Mouse (Mus musculus): ENCODE data around the gene Myrfl. TPM values are rescaled to one million over a fixed set of nuclear protein-coding genes. Genes with fewer than 3 reads are reported as not detected.

The Myrfl gene
- total RNA-seq (2015; ENCODE audit: low replicate concordance) (not detected in 2 replicates), total RNA-seq (2017; ENCODE audit: low replicate concordance) (not detected in 2 replicates)

DNA sequence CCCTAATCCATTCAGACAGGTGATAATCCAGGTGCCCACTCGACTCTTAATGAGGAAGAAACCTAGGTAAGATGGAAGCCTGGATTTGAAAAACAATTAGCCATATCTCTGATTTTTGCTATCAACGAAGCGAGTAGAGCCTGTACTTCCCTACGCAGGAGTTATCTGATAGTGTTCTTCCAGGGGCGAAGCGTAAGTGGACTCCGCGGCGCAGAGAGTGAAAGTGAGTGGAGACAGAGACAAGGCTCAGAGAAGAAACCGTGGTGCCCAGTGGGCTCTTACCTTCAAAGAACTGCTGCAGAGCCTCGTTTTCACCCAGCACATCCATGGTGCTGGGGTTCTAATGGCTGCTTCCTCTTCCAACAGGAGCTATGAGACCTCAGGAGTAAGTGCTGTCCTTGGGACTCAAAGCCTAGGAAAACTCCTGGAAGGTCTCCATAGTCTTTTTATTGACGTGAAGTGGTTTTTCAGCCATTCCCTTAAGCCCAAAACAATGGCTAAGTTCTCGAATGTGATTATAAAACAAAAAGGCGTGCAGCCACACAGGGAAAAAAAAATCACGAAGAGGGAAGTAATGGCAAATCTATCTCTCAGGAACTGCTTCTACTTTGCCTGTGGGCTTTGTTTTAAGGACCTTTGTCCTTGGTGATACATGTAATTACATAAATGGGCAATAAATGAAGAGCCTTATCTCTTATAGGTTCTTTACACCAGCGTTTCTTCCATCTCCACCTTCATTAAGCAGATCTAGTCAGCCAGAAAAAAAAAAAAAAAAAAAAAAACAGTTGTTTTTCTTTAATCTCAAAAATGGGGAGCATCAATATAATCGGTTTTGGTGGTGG lies at the start of gene Myrfl:
TSS of gene Myrfl (minus strand) at position 584 of the 842 bp plus-strand sequence.
- no peak for ATAC-seq (replicated peaks; ENCODE audit: low FRiP score, poor library complexity, severe bottlenecking)

GRCm38 (mm10) chr10:116944940-116945339 lies 48.2 kb upstream of the Myrfl start:
- ATAC-seq (replicated peaks; ENCODE audit: low FRiP score, poor library complexity, severe bottlenecking) = no peak

GRCm38 (mm10) chr10:116944144-116944543 lies 47.4 kb upstream of the Myrfl start:
- no peak for ATAC-seq (replicated peaks; ENCODE audit: low FRiP score, poor library complexity, severe bottlenecking)

DNA sequence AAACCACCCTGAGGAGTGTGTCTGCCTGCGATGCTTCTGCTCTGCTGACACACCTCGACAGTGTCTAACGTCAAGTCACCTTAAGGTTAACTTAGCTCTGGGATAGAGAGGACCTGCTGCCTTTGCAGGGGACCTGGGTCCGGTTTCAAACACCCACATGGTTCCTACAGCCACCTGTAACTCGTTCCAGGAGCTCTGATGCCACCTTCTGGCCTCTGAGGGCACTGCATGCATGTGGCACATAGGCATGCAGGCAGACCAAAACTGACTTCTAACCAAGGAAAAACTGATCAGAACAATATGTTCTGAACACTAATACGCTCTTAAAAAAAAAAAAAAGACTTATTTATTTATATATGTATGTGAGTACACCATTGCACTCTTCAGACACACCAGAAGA lies 46.3 kb upstream of the Myrfl start:
- ATAC-seq (replicated peaks; ENCODE audit: low FRiP score, poor library complexity, severe bottlenecking) = peak; percentile 83

GRCm38 (mm10) chr10:116935028-116935427 lies 38.3 kb upstream of the Myrfl start:
- no peak for ATAC-seq (replicated peaks; ENCODE audit: low FRiP score, poor library complexity, severe bottlenecking)

GRCm38 (mm10) chr10:116933794-116934193 lies 37.1 kb upstream of the Myrfl start:
- no peak for ATAC-seq (replicated peaks; ENCODE audit: low FRiP score, poor library complexity, severe bottlenecking)

- no peak for ATAC-seq (replicated peaks; ENCODE audit: low FRiP score, poor library complexity, severe bottlenecking)
Observed at GRCm38 (mm10) chr10:116932418-116932817, 35.7 kb upstream of the Myrfl start.

DNA sequence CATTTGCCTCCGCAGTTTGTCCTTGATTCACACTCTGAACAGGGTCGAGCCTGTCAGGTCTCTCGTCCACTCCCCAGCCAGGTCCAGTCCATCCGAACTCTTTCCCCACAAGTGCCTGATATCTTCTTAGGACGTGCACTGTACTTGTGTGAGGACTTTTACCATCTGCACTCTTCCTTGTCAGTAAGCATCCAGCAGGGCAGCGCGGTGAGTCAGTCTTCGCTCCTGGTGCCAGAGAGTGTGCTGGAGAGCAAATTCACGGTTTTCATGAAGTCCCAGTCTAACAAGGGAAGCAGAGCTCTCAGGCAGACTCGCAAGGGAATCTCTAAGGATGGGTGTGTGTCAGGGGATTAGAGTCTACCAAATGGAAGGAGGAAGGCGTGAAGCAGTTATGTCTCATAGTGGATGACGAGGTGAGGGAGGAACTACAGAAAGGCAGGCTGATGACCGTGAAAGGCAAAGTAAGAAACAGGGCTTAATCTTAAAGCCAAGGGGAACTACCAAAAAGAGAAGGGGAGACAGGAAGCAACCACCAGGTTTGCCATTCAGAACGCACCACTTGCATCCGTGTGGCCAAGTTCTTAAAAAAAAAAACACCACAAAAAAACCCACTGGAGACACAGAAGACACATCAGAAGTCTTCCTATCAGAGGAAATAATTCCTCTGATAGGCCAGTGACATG lies 34.9 kb upstream of the Myrfl start:
- no peak for ATAC-seq (replicated peaks; ENCODE audit: low FRiP score, poor library complexity, severe bottlenecking)

DNA sequence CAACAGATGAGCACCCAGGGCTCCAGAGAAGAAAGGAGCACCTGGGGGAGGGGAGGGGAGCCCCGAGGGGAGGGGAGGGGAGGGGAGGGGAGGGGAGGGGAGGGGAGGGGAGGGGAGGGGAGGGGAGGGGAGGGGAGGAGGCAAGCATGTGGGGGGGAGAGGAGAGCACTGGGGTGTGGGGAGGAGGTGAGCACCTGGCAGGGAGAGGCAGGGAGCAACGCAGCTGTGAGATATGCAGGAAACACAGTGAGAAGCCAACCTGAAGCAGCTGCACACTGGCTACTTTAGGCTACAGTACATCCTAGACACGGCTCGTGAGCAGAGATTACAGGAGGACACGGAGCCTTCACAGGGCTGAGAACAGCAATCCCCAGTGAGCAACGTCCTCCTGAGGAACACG lies 34.2 kb upstream of the Myrfl start:
- ATAC-seq (replicated peaks; ENCODE audit: low FRiP score, poor library complexity, severe bottlenecking) = no peak

DNA sequence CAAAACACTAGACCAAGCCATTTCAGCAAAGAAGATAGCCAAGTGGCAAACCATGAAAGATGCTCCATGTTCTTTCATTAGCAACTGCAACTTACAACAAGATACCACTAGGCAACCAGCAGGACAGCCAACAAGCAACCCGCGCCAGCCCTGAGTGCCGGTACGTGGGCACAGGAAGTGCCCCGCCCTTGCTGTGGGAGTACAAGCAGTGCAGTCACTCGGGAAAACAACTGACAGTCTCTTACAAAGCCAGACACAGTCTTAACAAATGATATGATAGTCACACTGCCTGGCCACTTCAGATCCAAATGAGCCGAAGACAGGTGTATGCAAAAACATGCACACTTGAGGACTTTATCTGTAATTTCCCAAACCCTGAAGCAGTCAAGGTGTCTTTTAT lies 33.8 kb upstream of the Myrfl start:
- ATAC-seq (replicated peaks; ENCODE audit: low FRiP score, poor library complexity, severe bottlenecking) = no peak

DNA sequence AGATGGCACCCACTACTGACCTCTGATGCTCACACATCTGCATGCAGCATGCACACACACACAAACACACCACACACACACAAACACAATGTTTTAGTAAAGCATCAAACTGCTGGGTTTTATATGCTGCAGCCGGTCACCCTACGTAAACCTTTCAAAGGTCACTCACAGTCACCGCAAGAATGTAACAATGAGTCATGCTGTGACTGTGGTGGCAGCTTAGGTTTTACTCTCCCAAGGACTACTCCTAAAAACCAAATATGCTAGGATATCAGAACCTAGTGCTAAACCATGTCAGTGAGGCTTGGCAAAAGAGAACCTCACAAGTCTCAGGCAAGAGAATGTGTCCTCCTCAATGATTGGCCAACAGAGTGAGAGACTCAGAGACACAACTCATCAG lies 32.1 kb upstream of the Myrfl start:
- ATAC-seq (replicated peaks; ENCODE audit: low FRiP score, poor library complexity, severe bottlenecking) = no peak

- ATAC-seq (replicated peaks; ENCODE audit: low FRiP score, poor library complexity, severe bottlenecking) = no peak
Observed at GRCm38 (mm10) chr10:116926428-116927113, 29.9 kb upstream of the Myrfl start.

- ATAC-seq (replicated peaks; ENCODE audit: low FRiP score, poor library complexity, severe bottlenecking) = no peak
Observed at GRCm38 (mm10) chr10:116923651-116924495, 27.2 kb upstream of the Myrfl start.

DNA sequence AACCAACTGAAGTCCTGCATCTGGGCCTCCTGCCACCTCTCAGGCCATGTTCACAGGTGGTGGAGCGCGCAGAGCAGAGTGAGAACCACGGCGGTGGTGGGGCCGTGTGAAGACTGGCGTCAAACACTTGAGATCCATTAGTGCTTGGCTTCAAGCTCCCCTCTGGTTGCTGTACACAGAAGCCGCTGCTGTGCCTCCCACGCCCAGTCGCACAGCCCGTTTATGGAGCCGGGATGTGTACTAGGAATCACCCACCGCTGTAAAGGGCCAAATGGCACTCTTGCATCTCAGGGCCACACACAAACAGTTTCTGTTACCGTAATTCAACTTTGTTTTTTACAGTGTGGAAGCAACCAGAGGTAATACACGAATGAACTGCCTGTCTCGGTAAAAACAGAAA lies 25.4 kb upstream of the Myrfl start:
- no peak for ATAC-seq (replicated peaks; ENCODE audit: low FRiP score, poor library complexity, severe bottlenecking)

DNA sequence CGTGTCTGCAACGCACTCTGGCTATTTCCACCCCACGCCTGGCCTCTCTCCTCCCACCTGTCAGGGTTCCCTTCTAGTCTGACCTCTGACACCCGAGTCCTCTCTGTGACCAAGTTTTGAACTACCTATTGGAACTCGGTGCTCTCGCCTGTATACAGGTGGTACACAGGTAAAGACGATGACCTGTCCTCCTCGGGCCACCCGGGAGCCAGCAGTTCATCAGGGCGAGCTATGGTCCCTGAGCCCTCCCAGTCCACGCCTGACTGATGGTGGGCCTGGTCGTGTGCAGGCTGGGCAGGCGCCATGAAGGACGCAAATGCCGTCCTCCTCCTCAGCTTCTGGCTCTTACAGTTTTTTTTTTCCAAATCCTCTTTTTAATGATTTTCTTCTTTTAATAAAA lies 24.7 kb upstream of the Myrfl start:
- no peak for ATAC-seq (replicated peaks; ENCODE audit: low FRiP score, poor library complexity, severe bottlenecking)

GRCm38 (mm10) chr10:116920641-116921040 lies 23.9 kb upstream of the Myrfl start:
- ATAC-seq (replicated peaks; ENCODE audit: low FRiP score, poor library complexity, severe bottlenecking) = no peak

DNA sequence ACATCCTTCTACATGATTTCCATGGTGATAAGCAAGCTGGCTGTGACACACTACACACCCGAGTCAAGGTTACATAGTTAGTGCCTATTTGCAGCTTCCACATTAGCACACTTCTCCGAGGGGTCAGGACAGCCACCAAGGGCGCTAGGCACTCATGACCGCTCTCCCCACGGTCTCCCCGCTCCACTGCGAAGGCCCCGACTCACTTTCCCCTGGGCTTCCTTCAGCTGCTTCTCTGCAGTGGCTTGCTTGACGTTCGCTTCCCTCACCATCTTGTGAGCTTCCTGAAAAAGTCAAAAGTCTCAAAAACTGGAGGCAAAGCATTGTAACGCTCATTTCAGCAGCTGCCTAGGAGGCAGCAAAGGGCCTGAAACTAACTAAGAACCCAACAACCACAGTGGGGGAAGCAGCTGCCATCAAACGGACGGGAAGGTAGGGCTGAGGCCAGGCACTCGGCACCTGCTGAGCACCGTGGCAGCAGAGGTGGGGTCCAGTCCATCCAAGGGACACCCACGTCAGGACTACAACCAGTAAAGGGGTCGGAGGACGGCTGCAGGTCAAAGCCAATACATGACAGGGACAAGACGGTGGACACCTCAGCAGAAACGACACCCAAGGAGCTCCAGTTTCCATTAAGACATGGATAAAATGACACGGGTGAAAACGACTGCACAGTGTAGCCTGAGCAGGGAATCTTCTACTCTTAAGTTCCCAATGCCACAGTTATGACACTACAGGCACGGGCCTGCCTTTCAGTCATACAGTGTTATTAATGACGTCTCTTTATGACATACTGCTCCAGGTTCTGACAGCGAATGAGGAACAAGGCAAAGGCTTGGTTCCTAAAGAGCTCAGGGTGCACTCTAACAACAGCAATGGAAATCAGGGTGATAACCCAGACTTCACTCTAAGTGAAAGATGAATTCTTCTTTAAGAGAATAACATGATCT lies 22.9 kb upstream of the Myrfl start:
- ATAC-seq (replicated peaks; ENCODE audit: low FRiP score, poor library complexity, severe bottlenecking) = no peak

DNA sequence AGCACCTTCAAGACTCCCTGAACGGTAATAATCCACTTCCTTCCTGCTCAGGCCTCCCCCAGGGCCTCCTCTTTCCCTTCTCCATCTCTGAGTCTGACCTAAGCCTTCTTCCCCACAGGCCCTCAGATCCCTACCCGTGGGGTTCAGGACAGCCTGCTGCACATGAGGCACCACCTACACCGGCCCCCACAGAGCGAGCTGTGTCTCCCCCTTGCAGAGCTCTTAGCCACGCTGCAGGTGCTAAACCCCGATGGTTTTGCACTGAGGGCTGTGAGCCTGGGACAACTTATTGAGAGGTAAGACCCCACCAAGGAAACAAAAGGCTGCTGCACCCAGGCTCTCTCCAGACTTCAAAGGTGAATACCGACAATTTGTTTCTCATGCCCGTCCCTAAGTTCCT lies 19.9 kb upstream of the Myrfl start:
- ATAC-seq (replicated peaks; ENCODE audit: low FRiP score, poor library complexity, severe bottlenecking) = no peak

GRCm38 (mm10) chr10:116915286-116915685 lies 18.6 kb upstream of the Myrfl start:
- no peak for ATAC-seq (replicated peaks; ENCODE audit: low FRiP score, poor library complexity, severe bottlenecking)

All from erythroblast, adult 5-6 weeks (primary cell).